Mouse (Mus musculus) hindlimb bud, embryonic 11.5 days (tissue): ENCODE results near the gene Gyg.
"Not testable (repeated sequence)": the region's sequence is repeated elsewhere in the genome, so short reads cannot be mapped to it uniquely, and the experiment has no call there.

Experiments
- DNase-seq: peaks from one replicate; pipeline ENCODE4 v3.0.0-alpha.2; 2012; ENCODE audit warnings: low read depth, low spot score; ENCODE audit errors: extremely low spot score

Gene Gyg

DNA sequence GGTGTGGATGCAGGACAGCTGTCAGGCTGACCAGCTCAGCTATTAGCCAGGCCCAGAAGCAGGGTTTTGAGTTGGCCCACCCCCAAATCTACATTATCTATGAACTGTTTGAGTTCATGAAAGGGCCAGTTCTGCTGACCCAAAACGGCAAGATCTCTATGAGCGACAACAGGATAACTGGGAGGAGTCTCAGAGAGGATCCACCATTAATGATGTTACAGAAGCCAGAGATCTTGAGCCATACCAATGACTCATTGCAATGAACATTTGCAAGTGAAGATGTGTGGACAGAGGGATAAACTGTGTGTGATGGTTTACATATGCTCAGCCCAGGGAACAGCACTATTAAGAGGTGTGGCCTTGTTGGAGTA is 23.8 kb downstream of the Gyg start:
- no peak for DNase-seq

DNA sequence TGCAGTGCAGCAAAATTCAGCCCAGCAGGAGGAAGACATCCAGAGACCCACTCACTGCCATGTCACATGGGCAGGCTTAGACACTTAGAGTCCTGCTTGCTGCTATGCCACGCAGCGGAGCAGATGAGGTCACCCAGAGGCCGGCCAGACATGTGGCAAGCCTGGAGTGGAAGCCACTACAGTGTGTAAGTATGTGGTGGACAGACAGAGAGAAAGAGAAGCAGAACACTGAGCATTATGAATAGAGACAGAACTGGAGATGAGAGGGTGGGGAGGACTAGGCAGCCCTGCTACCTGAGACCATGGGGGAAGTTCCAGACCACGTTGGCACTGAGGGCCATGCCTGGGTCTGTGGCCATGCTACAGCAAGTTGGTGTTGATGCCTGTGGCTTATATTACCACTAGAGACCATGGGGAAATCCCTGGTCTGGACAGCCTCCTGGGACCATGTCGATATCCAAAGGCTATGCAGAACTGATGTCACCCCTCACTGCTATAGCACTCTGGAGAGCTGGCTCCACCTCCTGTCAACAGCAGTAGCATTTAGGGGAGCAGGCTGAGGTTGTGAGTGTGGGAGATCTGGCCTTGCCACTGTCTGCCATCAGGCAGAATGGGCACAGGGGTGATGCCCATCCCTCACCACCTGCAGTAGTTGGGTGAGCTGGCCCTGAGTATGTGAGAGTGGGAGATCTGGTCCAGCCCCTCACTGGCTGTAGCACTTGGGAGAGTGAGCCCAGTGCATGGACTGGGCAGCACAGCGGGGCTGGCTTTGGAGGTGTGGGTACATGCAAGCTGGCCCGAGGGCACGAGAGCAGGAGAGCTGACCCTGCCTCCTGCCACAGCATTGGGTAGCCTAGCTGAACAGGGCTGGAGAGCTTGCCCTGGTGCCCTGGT is 24.4 kb downstream of the Gyg start:
- DNase-seq = no peak

- DNase-seq = no peak
Measured at GRCm38 (mm10) chr3:20129491-20129890, 25.6 kb downstream of the Gyg start.

DNA sequence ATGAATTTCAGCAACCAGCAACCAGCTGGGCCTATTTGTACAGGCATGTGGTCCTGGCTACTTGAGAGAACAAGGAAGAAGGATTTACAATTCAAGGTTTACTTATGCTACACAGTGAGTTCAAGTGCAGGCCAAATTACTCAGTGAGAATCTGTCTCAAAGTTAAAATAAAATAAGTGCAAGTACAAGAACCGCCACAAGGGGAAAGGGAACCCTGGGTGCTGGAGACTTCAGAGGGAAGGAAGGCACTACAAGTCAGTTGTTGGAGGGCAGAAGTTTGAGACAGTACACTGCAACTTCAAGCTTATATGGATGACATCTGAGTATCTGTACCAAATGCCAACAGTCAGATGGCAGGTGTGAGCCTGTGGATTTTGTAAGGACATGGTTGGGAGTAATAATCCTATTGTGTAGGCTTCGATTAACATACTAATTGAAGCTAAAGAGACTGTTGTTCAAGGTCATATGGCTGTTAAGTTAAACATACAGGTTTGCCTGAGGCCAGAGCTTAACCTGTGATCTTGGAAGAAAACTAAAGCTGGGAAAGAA is 28.0 kb downstream of the Gyg start:
- no peak for DNase-seq

DNA sequence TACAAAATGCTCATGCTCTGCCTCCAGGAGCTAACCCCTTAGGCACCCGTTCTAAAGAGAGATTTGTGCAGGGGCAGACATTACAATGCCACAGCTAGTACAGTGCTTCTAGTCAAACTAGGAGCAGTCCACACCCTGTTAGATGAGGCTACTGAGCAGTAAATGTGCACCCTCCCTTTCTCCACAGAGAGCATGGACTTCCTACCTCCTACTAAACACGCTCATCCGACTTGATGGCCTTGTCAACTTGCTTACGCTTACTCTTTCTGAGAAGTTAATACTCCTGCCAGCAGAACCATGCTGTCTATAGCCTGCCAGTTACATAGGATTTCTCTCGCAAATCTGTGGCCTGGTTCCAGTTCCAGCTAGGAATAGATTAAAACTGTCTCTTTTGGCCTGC is 29.5 kb downstream of the Gyg start:
- no peak for DNase-seq

DNA sequence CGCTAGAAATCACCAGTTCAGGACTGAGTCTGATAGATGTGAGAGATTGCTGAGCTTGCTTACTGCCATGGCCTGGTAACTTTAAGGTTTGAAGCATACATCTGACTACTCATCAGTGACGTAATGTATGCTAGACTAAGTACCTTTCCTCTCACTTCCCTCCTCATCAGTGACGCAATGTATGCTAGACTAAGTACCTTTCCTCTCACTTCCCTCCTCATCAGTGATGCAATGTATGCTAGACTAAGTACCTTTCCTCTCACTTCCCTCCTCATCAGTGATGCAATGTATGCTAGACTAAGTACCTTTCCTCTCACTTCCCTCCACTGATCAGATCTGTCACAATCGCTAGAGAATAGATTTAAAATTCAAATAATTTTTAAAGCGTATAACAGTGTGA is 33.5 kb downstream of the Gyg start:
- not testable (repeated sequence) for DNase-seq

GRCm38 (mm10) chr3:20119686-20120244 is 35.4 kb downstream of the Gyg start:
- DNase-seq = no peak

GRCm38 (mm10) chr3:20119044-20119591 is 36.0 kb downstream of the Gyg start:
- DNase-seq = no peak

- DNase-seq = no peak
Measured at GRCm38 (mm10) chr3:20111913-20112312, 43.2 kb downstream of the Gyg start.

GRCm38 (mm10) chr3:20108881-20109280 is 46.2 kb downstream of the Gyg start:
- DNase-seq = no peak

GRCm38 (mm10) chr3:20104776-20105175 is 50.3 kb downstream of the Gyg start:
- no peak for DNase-seq

DNA sequence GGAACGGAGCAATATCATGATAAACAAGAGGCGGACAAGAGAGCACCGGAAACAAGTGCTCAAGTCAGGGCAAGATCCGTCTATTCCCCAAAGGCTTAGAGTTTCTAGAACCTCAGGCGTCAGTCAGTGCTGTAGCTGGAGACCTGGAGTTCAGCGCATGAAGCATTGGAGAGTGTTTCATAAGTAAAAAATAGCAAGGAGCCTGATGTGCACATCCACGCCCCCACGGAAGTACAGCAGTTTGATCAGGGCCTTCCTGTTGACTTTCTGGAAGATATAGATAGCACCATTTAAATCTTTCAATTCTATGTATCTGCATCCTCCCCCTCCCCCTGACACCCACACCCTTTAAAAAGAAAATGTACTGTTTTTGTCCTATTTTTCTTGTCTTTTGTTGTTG is 50.8 kb downstream of the Gyg start:
- no peak for DNase-seq

DNA sequence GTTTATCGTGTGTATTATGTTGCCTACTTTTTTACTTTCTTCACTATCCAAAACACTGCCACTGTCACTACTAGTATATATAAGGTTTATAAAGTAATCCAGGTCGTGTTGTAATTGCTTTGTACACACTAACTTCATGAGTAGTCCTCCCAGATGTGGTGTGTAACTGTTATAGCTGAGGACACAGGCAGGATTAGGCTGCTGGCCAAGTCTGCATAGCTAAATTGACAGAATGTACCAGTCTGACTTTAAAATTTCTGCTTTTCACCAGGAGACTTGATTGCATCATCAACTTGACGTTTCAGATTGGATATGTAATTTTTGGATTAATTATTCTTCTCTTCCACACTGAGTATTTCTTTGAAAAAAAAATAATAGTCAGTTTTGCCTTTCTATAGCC is 51.3 kb downstream of the Gyg start:
- no peak for DNase-seq

- DNase-seq = no peak
Measured at GRCm38 (mm10) chr3:20082161-20082560, 73.0 kb downstream of the Gyg start.

DNA sequence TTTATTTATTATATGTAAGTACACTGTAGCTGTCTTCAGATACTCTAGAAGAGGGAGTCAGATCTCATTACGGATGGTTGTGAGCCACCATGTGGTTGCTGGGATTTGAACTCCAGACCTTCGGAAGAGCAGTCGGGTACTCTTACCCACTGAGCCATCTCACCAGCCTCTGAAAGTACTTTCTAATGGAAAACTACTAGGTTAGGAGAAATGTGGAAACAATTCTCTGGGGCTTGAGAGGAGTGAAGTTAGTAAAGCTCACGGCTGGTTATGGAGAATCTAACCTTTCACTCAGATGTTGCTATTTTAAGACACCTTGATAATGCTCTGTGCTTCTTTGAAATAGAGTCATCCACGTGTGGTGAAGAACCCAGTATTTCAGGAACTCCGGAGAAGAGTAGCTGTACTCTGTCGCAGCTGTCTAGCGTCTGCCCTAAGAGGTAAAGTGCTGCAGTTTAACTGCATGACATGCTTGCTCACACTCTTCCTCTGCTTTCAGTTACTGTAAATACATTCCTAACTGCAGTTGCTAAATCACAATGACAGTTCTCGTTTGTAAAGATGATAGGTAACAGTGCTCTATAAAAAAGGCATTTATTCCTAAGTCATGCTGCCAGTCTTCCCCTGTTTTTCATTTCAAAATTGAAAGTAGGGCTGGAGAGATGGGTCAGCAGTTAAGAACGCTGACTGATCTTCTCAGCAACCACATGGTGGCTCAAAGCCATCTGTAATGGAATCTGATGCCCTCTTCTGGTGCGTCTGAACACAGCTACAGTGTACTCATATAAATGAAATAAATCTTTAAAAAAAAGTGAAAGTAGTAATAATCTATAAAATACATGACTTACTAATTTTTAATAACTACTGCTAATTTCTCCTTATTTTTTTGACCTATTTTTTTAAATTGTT is 78.7 kb downstream of the Gyg start:
- DNase-seq = no peak
